Mouse (Mus musculus) CD4-positive, CD25-positive, alpha-beta regulatory T cell, adult 9 weeks (primary cell): ENCODE measurements around the gene Ifit1bl2. TPM values are rescaled to one million over a fixed set of nuclear protein-coding genes. Genes with fewer than 3 reads are reported as not detected.

Experiments
- polyA plus RNA-seq: library from polyadenylated mRNA; unstranded; fragments of 100-300 nt; shearing (Covaris generic); gene quantifications from one replicate; pipeline ENCODE4 v1.2.1, GENCODE M21; 2017

The Ifit1bl2 gene
- polyA plus RNA-seq: 2.2 TPM

DNA sequence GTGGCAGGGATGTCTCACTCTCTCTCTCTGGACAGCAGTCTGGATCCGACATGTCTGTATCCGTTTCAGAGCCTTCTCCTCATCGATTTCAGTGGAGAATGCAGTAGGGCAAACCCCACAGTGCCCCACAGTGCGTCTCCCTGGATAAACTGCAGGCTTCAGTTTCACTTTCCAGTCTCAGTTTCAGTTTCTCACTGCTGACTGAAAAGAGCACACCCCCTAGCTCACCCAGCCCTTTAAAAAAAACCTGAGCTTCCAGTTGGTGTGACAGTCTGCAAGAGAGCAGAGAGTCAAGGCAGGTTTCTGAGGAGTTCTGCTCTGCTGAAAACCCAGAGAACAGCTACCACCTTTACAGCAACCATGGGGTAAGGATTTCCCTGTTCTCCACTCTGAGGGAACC, at the start of gene Ifit1bl2, which contains the start of gene Ifit1:
TSS of gene Ifit1bl2 (minus strand) at position 121 of the 400 bp plus-strand sequence.
TSS of gene Ifit1 (plus strand) at position 249 of the 400 bp plus-strand sequence.

DNA sequence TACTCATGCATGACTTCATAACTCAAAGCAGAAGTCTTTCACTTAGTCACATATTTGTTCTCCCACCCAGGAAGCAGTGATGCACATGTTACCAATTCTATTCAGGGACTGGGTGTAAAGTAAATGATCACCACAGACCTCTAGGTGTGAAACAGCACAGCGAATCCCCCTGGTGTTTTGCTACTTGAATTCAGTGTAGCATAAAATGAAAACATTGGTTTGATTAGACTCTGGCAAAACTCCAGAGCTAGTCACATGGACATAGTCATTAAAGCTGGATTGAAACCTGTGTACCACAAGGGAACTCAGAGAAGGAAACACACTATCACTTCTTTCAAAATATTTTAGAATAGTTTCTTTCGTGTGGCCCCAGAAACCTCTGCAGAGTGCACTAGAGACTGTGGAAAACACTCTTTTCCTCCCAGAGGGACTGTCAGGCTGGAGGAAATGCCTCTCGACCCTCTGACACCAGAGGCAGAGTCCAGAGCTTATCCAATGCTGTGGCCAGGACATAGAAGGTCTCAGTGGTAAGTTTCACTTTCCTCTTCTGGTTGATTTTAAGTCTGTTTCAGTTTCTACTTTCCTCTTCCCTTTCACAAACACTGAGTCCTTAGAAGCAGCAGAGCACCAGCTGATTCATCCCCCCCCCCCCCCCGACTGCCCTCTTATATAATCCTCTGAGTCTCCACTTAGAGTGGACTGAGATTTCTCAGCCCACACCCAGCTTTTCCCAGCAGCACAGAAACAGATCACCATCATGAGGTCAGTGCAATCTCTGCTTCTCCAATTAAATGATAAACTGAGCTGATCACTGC, 33.1 kb downstream of the Ifit1bl2 start, which contains the start of gene Ifit3b:
TSS of gene Ifit3b (plus strand) at position 734 of the 815 bp plus-strand sequence.

DNA sequence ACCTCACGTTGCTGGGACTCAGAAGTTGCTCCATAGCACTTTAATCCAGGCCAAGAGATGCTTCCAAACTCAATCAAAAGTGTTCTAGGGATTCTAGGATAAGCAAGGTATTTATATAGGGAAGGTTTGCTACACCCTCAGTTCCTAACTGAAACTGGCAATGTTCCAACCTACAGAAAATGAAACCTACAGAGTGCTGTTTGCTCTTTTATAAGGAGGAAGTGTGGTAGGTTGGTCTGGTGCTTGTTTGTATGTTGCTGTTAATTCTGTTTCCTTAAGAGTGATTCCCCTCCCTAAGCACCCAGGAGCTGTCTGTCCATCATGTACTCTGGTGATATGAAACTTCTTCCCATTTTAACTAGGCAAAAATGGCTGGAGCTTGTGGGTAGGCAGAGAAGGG, 38.7 kb downstream of the Ifit1bl2 start, which contains the start of gene Ifit1bl1:
TSS of gene Ifit1bl1 (minus strand) at position 69 of the 400 bp plus-strand sequence.

DNA sequence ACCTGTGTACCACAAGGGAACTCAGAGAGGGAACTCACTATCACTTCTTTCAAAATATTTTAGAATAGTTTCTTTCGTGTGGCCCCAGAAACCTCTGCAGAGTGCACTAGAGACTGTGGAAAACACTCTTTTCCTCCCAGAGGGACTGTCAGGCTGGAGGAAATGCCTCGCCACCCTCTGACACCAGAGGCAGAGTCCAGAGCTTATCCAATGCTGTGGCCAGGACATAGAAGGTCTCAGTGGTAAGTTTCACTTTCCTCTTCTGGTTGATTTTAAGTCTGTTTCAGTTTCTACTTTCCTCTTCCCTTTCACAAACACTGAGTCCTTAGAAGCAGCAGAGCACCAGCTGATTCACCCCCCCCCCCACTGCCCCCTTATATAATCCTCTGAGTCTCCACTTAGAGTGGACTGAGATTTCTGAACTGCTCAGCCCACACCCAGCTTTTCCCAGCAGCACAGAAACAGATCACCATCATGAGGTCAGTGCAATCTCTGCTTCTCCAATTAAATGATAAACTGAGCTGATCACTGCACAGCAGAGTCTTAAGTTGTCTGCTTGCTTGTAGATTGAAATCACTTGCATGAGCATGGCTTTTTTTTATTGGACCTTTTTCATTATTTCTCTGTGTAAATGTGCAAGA, 57.3 kb downstream of the Ifit1bl2 start, which contains the start of gene Ifit3:
TSS of gene Ifit3 (plus strand) at position 406 of the 641 bp plus-strand sequence.

Other genes with a start within 250 kb of the Ifit1bl2 start
- not detected for gene Ch25h, start 165.6 kb downstream of the Ifit1bl2 start, polyA plus RNA-seq
- 116 TPM for gene Lipa, start 113.3 kb downstream of the Ifit1bl2 start, polyA plus RNA-seq
- 43.5 TPM for gene Ifit2, start 90.0 kb downstream of the Ifit1bl2 start, polyA plus RNA-seq
- gene Ifit3, start 57.2 kb downstream of the Ifit1bl2 start, polyA plus RNA-seq: 51.8 TPM
- gene Ifit1bl1, start 38.8 kb downstream of the Ifit1bl2 start, polyA plus RNA-seq: 109 TPM
- gene Ifit3b, start 32.8 kb downstream of the Ifit1bl2 start, polyA plus RNA-seq: 8.1 TPM
- 57.9 TPM for gene Ifit1, start 128 bp upstream of the Ifit1bl2 start, polyA plus RNA-seq
- gene Slc16a12, start 106.5 kb upstream of the Ifit1bl2 start, polyA plus RNA-seq: not detected
- 0.36 TPM for gene Pank1, start 238.7 kb upstream of the Ifit1bl2 start, polyA plus RNA-seq